Mouse (Mus musculus) MEL (cell line): ENCODE results near the gene 4930404H24Rik. TPM values are rescaled to one million over a fixed set of nuclear protein-coding genes. Genes with fewer than 3 reads are reported as not detected.
A peak's percentile ranks its signal among the peaks of the same experiment; 100 is the strongest.

ENCODE experiments used
- DNase-seq: peaks from one replicate; pipeline ENCODE4 v3.0.0; 2011; ENCODE audit warnings: low read depth, low spot score
- H3K27ac ChIP-seq: 2 replicates; pipeline ENCODE4 v1.5.1; 2012; ENCODE audit warnings: low read depth, mild to moderate bottlenecking, control low read depth, low read length, moderate library complexity; ENCODE audit not compliant: control insufficient read depth
- H3K27me3 ChIP-seq, 2 experiments: fragments of 150-350 bp in 1 of 2; sonication (generic) in 1 of 2; 2 replicates each; pipeline ENCODE4 v1.6.1; 2012; ENCODE audit warnings: low read length in 2 of 2, mild to moderate bottlenecking in 2 of 2, improper control_type of control experiment in 1 of 2, moderate library complexity in 1 of 2; ENCODE audit not compliant: insufficient read depth in 2 of 2, control insufficient read depth in 1 of 2
- H3K36me3 ChIP-seq, 2 experiments: 2 replicates each; pipeline ENCODE4 v1.6.1; 2012 to 2014; ENCODE audit warnings: low read length in 2 of 2, improper control_type of control experiment in 1 of 2, inconsistent platforms in 1 of 2, mild to moderate bottlenecking in 1 of 2; ENCODE audit not compliant: insufficient read depth in 2 of 2, control insufficient read depth in 1 of 2
- H3K4me1 ChIP-seq, 2 experiments: fragments of 150-350 bp in 1 of 2; sonication (generic) in 1 of 2; 2 replicates each; pipeline ENCODE4 v1.6.1; 2012; ENCODE audit warnings: low read length in 2 of 2, improper control_type of control experiment in 1 of 2, mild to moderate bottlenecking in 1 of 2; ENCODE audit not compliant: insufficient read depth in 2 of 2, control insufficient read depth in 1 of 2
- H3K4me3 ChIP-seq, 2 experiments: fragments of 150-350 bp in 1 of 2; sonication (generic) in 1 of 2; 2 replicates each; pipeline ENCODE4 v1.5.1; 2012; ENCODE audit warnings: low read depth in 2 of 2, low read length in 2 of 2, mild to moderate bottlenecking in 2 of 2, moderate library complexity in 2 of 2, control low read depth in 1 of 2, improper control_type of control experiment in 1 of 2; ENCODE audit not compliant: control insufficient read depth in 1 of 2, insufficient read depth in 1 of 2
- H3K79me2 ChIP-seq: 2 replicates; pipeline ENCODE4 v1.6.1; 2012; ENCODE audit warnings: mild to moderate bottlenecking, low read length, moderate library complexity; ENCODE audit not compliant: control insufficient read depth, poor library complexity, insufficient read depth
- H3K9ac ChIP-seq: 2 replicates; pipeline ENCODE4 v1.6.1; 2012; ENCODE audit warnings: low read depth, mild to moderate bottlenecking, control low read depth, low read length, moderate library complexity; ENCODE audit not compliant: control insufficient read depth, poor library complexity, severe bottlenecking
- H3K9me3 ChIP-seq: fragments of 150-350 bp; sonication (generic); replicated peaks from 2 replicates; pipeline ENCODE4 v1.6.1; 2012; ENCODE audit warnings: mild to moderate bottlenecking, low read length, improper control_type of control experiment, moderate library complexity; ENCODE audit not compliant: insufficient read depth
- BHLHE40 ChIP-seq: IDR thresholded peaks from 2 replicates; pipeline ENCODE4 v1.6.1; 2012; ENCODE audit warnings: low read depth, mild to moderate bottlenecking, inconsistent platforms, low read length, improper control_type of control experiment, borderline replicate concordance
- CHD1 ChIP-seq: IDR thresholded peaks from 2 replicates; pipeline ENCODE4 v1.6.1; 2012; ENCODE audit warnings: low read depth, mild to moderate bottlenecking, inconsistent platforms, low read length, improper control_type of control experiment
- CTCF ChIP-seq, 3 experiments: IDR thresholded peaks in 2 of 3; conservative IDR thresholded peaks in 1 of 3; 2 replicates each; pipeline ENCODE4 v1.5.1; 2011 to 2012; ENCODE audit warnings: low read length in 3 of 3, low read depth in 2 of 3, mild to moderate bottlenecking in 2 of 3, improper control_type of control experiment in 1 of 3, inconsistent platforms in 1 of 3, mixed read lengths in 1 of 3, moderate library complexity in 1 of 3; ENCODE audit not compliant: control insufficient read depth in 1 of 3, insufficient read depth in 1 of 3, poor library complexity in 1 of 3, severe bottlenecking in 1 of 3
- E2F4 ChIP-seq: IDR thresholded peaks from 2 replicates; pipeline ENCODE4 v1.6.1; 2011; ENCODE audit warnings: low read depth, low read length, improper control_type of control experiment, borderline replicate concordance
- ELF1 ChIP-seq: IDR thresholded peaks from 2 replicates; pipeline ENCODE4 v1.6.1; 2014; ENCODE audit warnings: low read depth, mild to moderate bottlenecking, inconsistent platforms, low read length, improper control_type of control experiment, moderate library complexity
- EP300 ChIP-seq, 2 experiments: IDR thresholded peaks; 2 replicates each; pipeline ENCODE4 v1.6.1; 2011; ENCODE audit warnings: improper control_type of control experiment in 2 of 2, low read length in 2 of 2, low read depth in 1 of 2, mild to moderate bottlenecking in 1 of 2
- GABPA ChIP-seq: IDR thresholded peaks from 2 replicates; pipeline ENCODE4 v1.6.1; 2012; ENCODE audit warnings: low read depth, mild to moderate bottlenecking, inconsistent platforms, low read length, improper control_type of control experiment, moderate library complexity
- JUND ChIP-seq: IDR thresholded peaks from 2 replicates; pipeline ENCODE4 v1.6.1; 2011; ENCODE audit warnings: low read depth, mild to moderate bottlenecking, improper control_type of control experiment, low read length
- KAT2A ChIP-seq: conservative IDR thresholded peaks from 2 replicates; pipeline ENCODE4 v1.6.1; 2012; ENCODE audit warnings: low read depth, low read length, improper control_type of control experiment, inconsistent platforms
- MAFK ChIP-seq: IDR thresholded peaks from 2 replicates; pipeline ENCODE4 v1.6.1; 2011; ENCODE audit warnings: low read depth, mild to moderate bottlenecking, low read length, improper control_type of control experiment, borderline replicate concordance
- MAX ChIP-seq: IDR thresholded peaks from 2 replicates; pipeline ENCODE4 v1.6.1; 2011; ENCODE audit warnings: low read length, improper control_type of control experiment
- MAZ ChIP-seq: IDR thresholded peaks from 2 replicates; pipeline ENCODE4 v1.6.1; 2012; ENCODE audit warnings: low read depth, mild to moderate bottlenecking, inconsistent platforms, low read length, improper control_type of control experiment
- MEF2A ChIP-seq: IDR thresholded peaks from 2 replicates; pipeline ENCODE4 v1.6.1; 2014; ENCODE audit warnings: low read depth, mild to moderate bottlenecking, inconsistent platforms, low read length, improper control_type of control experiment; ENCODE audit not compliant: poor library complexity, insufficient replicate concordance, severe bottlenecking; ENCODE audit errors: extremely low read depth
- MXI1 ChIP-seq: IDR thresholded peaks from 2 replicates; pipeline ENCODE4 v1.6.1; 2011; ENCODE audit warnings: mild to moderate bottlenecking, low read depth, low read length, improper control_type of control experiment
- MYB ChIP-seq: IDR thresholded peaks from 2 replicates; pipeline ENCODE4 v1.6.1; 2011; ENCODE audit warnings: mild to moderate bottlenecking, low read depth, low read length, improper control_type of control experiment
- NELFE ChIP-seq: IDR thresholded peaks from 2 replicates; pipeline ENCODE4 v1.6.1; 2011; ENCODE audit warnings: low read depth, low read length, improper control_type of control experiment
- NRF1 ChIP-seq: IDR thresholded peaks from 2 replicates; pipeline ENCODE4 v1.6.1; 2014; ENCODE audit warnings: low read depth, mild to moderate bottlenecking, inconsistent platforms, low read length, improper control_type of control experiment, moderate library complexity; ENCODE audit not compliant: poor library complexity, insufficient read depth, severe bottlenecking
- POLR2A ChIP-seq, 2 experiments: IDR thresholded peaks; 2 replicates each; pipeline ENCODE4 v1.6.1; 2011 to 2012; ENCODE audit warnings: low read length in 2 of 2, mild to moderate bottlenecking in 2 of 2, control low read depth in 1 of 2, improper control_type of control experiment in 1 of 2, low read depth in 1 of 2, moderate library complexity in 1 of 2; ENCODE audit not compliant: control insufficient read depth in 1 of 2, insufficient read depth in 1 of 2, poor library complexity in 1 of 2
- POLR2AphosphoS5 ChIP-seq: IDR thresholded peaks from 2 replicates; pipeline ENCODE4 v1.6.1; 2012; ENCODE audit warnings: low read depth, borderline replicate concordance, mild to moderate bottlenecking, inconsistent platforms, low read length, moderate library complexity, mixed read lengths
- RCOR1 ChIP-seq: IDR thresholded peaks from 2 replicates; pipeline ENCODE4 v1.6.1; 2012; ENCODE audit warnings: low read depth, mild to moderate bottlenecking, inconsistent platforms, low read length, improper control_type of control experiment
- SIN3A ChIP-seq: IDR thresholded peaks from 2 replicates; pipeline ENCODE4 v1.6.1; 2012; ENCODE audit warnings: low read length, improper control_type of control experiment, inconsistent platforms
- SMC3 ChIP-seq: IDR thresholded peaks from 2 replicates; pipeline ENCODE4 v1.6.1; 2011; ENCODE audit warnings: low read depth, low read length, improper control_type of control experiment
- TAL1 ChIP-seq: IDR thresholded peaks from 2 replicates; pipeline ENCODE4 v1.6.1; 2012; ENCODE audit warnings: mild to moderate bottlenecking, inconsistent platforms, low read length, moderate library complexity, mixed read lengths
- TBP ChIP-seq: IDR thresholded peaks from 2 replicates; pipeline ENCODE4 v1.8.0; 2011; ENCODE audit warnings: low read depth, low read length, improper control_type of control experiment
- TCF12 ChIP-seq: IDR thresholded peaks from 2 replicates; pipeline ENCODE4 v1.6.1; 2014; ENCODE audit warnings: low read depth, mild to moderate bottlenecking, inconsistent platforms, low read length, improper control_type of control experiment, moderate library complexity
- UBTF ChIP-seq: IDR thresholded peaks from 2 replicates; pipeline ENCODE4 v1.6.1; 2012; ENCODE audit warnings: low read depth, mild to moderate bottlenecking, inconsistent platforms, low read length, improper control_type of control experiment, moderate library complexity, borderline replicate concordance; ENCODE audit not compliant: insufficient read depth
- USF1 ChIP-seq: IDR thresholded peaks from 2 replicates; pipeline ENCODE4 v1.6.1; 2014; ENCODE audit warnings: low read depth, mild to moderate bottlenecking, inconsistent platforms, low read length, improper control_type of control experiment, moderate library complexity
- USF2 ChIP-seq, 2 experiments: IDR thresholded peaks; 2 replicates each; pipeline ENCODE4 v1.6.1; 2011 to 2012; ENCODE audit warnings: improper control_type of control experiment in 2 of 2, low read length in 2 of 2, borderline replicate concordance in 1 of 2, inconsistent platforms in 1 of 2, low read depth in 1 of 2, mild to moderate bottlenecking in 1 of 2; ENCODE audit not compliant: insufficient read depth in 1 of 2
- ZKSCAN1 ChIP-seq: IDR thresholded peaks from 2 replicates; pipeline ENCODE4 v1.6.1; 2012; ENCODE audit warnings: low read depth, mild to moderate bottlenecking, inconsistent platforms, low read length, improper control_type of control experiment, moderate library complexity
- ZNF384 ChIP-seq: IDR thresholded peaks from 2 replicates; pipeline ENCODE4 v1.6.1; 2012; ENCODE audit warnings: low read depth, mild to moderate bottlenecking, inconsistent platforms, low read length, improper control_type of control experiment
- polyA plus RNA-seq, 2 experiments: library from polyadenylated mRNA; stranded (reverse) in 1 of 2; unstranded in 1 of 2; fragments of >175 nt in 1 of 2; fragments of >200 nt in 1 of 2; gene quantifications; 2 replicates each; pipeline versions ENCODE4 v1.2.1 to v1.2.4; 2012; ENCODE audit warnings: low replicate concordance in 2 of 2, low read depth in 1 of 2; ENCODE audit not compliant: insufficient read length in 2 of 2, insufficient read depth in 1 of 2, missing spikeins in 1 of 2
- total RNA-seq: library from RNA; depleted of rRNA; stranded (reverse); fragments of 300-350 nt; gene quantifications from 2 replicates; pipeline ENCODE4 v1.2.3, GENCODE M21; 2012

The 4930404H24Rik gene
- total and polyA plus RNA-seq, 3 experiments = 0.24 TPM; not detected in 2

- no peaks in the 10 kb centered on the region for H3K9me3 ChIP-seq
- no peak for DNase-seq
- peaks cover 0 to 45% of the 10 kb centered on the region in 2 experiments; a peak in 2 of 4 replicates for H3K36me3 ChIP-seq
- TF ChIP-seq USF2 (IDR thresholded peaks at IDR 0.05; ENCODE audit: borderline replicate concordance in 1 of 2, insufficient read depth in 1 of 2, low read depth in 1 of 2, low read length in 2 of 2) = no peak
- TF ChIP-seq ZKSCAN1 = peak; percentile 97
- peak overlapping the region; percentile 51 to 81 for H3K4me3 ChIP-seq
- peaks cover 29 to 57% of the 10 kb centered on the region in 2 experiments for H3K4me1 ChIP-seq
- H3K9ac ChIP-seq = peak overlapping the region; percentile 58
- peaks cover 8% of the 10 kb centered on the region for H3K79me2 ChIP-seq
- no peaks in the 10 kb centered on the region for H3K27me3 ChIP-seq
- peak overlapping the region; percentile 92 for H3K27ac ChIP-seq
These were observed 772 bp downstream of the 4930404H24Rik start for GRCm38 (mm10) chr2:153493393-153493731.

- Histone ChIP-seq H3K27me3 (no peaks in the 10 kb centered on the region), H3K79me2 (peaks cover 8% of the 10 kb centered on the region), H3K27ac (peak overlapping the region; percentile 92), H3K4me3 (peak overlapping the region; percentile 17 to 81), H3K9ac (peak overlapping the region; percentile 58), H3K9me3 (no peaks in the 10 kb centered on the region), H3K36me3 (peaks cover 0 to 45% of the 10 kb centered on the region in 2 experiments; a peak in 2 of 4 replicates), H3K4me1 (peaks cover 28 to 57% of the 10 kb centered on the region in 2 experiments)
- DNase-seq = peak; percentile 81
- TF ChIP-seq POLR2AphosphoS5 = no peak
- no peak for TF ChIP-seq UBTF
- no peak for TF ChIP-seq ZNF384
- peak; percentile 48 for TF ChIP-seq TAL1
- no peak for TF ChIP-seq CTCF (IDR thresholded peaks at IDR 0.05 in 2 of 3, conservative IDR thresholded peaks at IDR 0.05 in 1 of 3; ENCODE audit: control insufficient read depth in 1 of 3, insufficient read depth in 1 of 3, low read depth in 2 of 3, low read length in 3 of 3, poor library complexity in 1 of 3, severe bottlenecking in 1 of 3)
- TF ChIP-seq MEF2A = no peak
- 0 out of 2 replicates have a peak, but pooled peaks have one; percentile 57 for TF ChIP-seq TBP
- TF ChIP-seq MAZ = peak; percentile 80; the same call in 1 of the 2 replicates
- TF ChIP-seq NRF1 = no peak
- peak; percentile 65 to 76; a peak in 3 of 4 replicates for TF ChIP-seq EP300 (IDR thresholded peaks at IDR 0.05; ENCODE audit: low read depth in 1 of 2, low read length in 2 of 2)
- no peak for TF ChIP-seq GABPA
- TF ChIP-seq NELFE = peak; percentile 58; the same call in 1 of the 2 replicates
- TF ChIP-seq MXI1 = no peak
- TF ChIP-seq POLR2A (IDR thresholded peaks at IDR 0.05; ENCODE audit: control insufficient read depth in 1 of 2, insufficient read depth in 1 of 2, low read depth in 1 of 2, low read length in 2 of 2, poor library complexity in 1 of 2) = peak in 1 of 2 experiments; percentile 42; a peak in 1 of 4 replicates
- no peak for TF ChIP-seq E2F4
- TF ChIP-seq TCF12 = peak; percentile 75
- TF ChIP-seq SMC3 = no peak
- TF ChIP-seq USF1 = no peak
- peak; percentile 95 for TF ChIP-seq JUND
- TF ChIP-seq MYB = no peak
- TF ChIP-seq RCOR1 = peak; percentile 13; the same call in 1 of the 2 replicates
- TF ChIP-seq ZKSCAN1 = no peak
- TF ChIP-seq MAFK = no peak
- 0 out of 2 replicates have a peak, but pooled peaks have one; percentile 7 for TF ChIP-seq MAX
- peak; percentile 63 for TF ChIP-seq SIN3A
- TF ChIP-seq ELF1 = peak; percentile 60; the same call in 1 of the 2 replicates
- no peak for TF ChIP-seq CHD1
- no peak for TF ChIP-seq BHLHE40
- TF ChIP-seq KAT2A = no peak
These were observed 1.2 kb downstream of the 4930404H24Rik start for GRCm38 (mm10) chr2:153493781-153494292.
